Mouse (Mus musculus) kidney, postnatal 0 days (tissue): ENCODE results near the gene Nav3. TPM values are rescaled to one million over a fixed set of nuclear protein-coding genes. Genes with fewer than 3 reads are reported as not detected.
"Not testable (repeated sequence)": the region's sequence is repeated elsewhere in the genome, so short reads cannot be mapped to it uniquely, and the experiment has no call there.

Experiments
- ATAC-seq: fragments of 200-750 bp; cut with Nextera tagmentation; replicated peaks from 2 replicates; pipeline ENCODE4 v1.8.0; 2017; ENCODE audit warnings: low read depth, moderate number of reproducible peaks, moderate TSS enrichment, moderate library complexity; ENCODE audit not compliant: low FRiP score
- DNase-seq: peaks from one replicate; pipeline ENCODE4 v3.0.0-alpha.2; 2016; ENCODE audit warnings: low spot score
- H3K27ac ChIP-seq: fragments of 300-500 bp; sonication (generic); 2 replicates; pipeline ENCODE4 v1.5.1; 2014; ENCODE audit warnings: mild to moderate bottlenecking
- H3K27me3 ChIP-seq: fragments of 300-500 bp; sonication (generic); 2 replicates; pipeline ENCODE4 v1.6.1; 2014; ENCODE audit warnings: low read length, mixed read lengths; ENCODE audit not compliant: insufficient read depth
- H3K36me3 ChIP-seq: fragments of 300-500 bp; sonication (generic); 2 replicates; pipeline ENCODE4 v1.6.1; 2014; ENCODE audit warnings: low read length, mixed read lengths; ENCODE audit not compliant: insufficient read depth
- H3K4me1 ChIP-seq: fragments of 300-500 bp; sonication (generic); replicated peaks from 2 replicates; pipeline ENCODE4 v1.6.1; 2014; ENCODE audit warnings: antibody characterized with exemption, low read length, mixed read lengths; ENCODE audit not compliant: insufficient read depth
- H3K4me2 ChIP-seq: fragments of 300-500 bp; sonication (generic); 2 replicates; pipeline ENCODE4 v1.6.1; 2014; ENCODE audit warnings: mild to moderate bottlenecking, low read length, moderate library complexity, mixed read lengths
- H3K4me3 ChIP-seq: fragments of 300-500 bp; sonication (generic); replicated peaks from 2 replicates; pipeline ENCODE4 v1.5.1; 2014; ENCODE audit warnings: low read depth, low read length
- H3K9ac ChIP-seq: fragments of 300-500 bp; sonication (generic); 2 replicates; pipeline ENCODE4 v1.6.1; 2014; ENCODE audit warnings: low read depth, low read length
- H3K9me3 ChIP-seq: fragments of 300-500 bp; sonication (generic); replicated peaks from 2 replicates; pipeline ENCODE4 v1.6.1; 2016; ENCODE audit warnings: low read length, inconsistent platforms, mixed read lengths
- CTCF ChIP-seq: IDR thresholded peaks from 2 replicates; pipeline ENCODE4 v1.5.1; 2016; ENCODE audit warnings: antibody characterized with exemption, low read depth, mild to moderate bottlenecking, moderate library complexity
- WGBS: fragments of 180-500 bp; shearing (Covaris S2); extraction: QIAGEN DNeasy Blood & Tissue Kit; methylation state at CpG from one replicate; pipeline ENCODE4 v1.1.7; 2014; 5-methylcytosine and 5-hydroxymethylcytosine counted together
- polyA plus RNA-seq: library from polyadenylated mRNA; unstranded; fragments of >200 nt; fragmentation: Nextera tagmentation; extraction: Ambion mirVana; gene quantifications from 2 replicates; pipeline ENCODE4 v1.2.1, GENCODE M21; 2015

Gene Nav3
- polyA plus RNA-seq, 1 experiment from 2014 or later: 6.0 TPM

DNA sequence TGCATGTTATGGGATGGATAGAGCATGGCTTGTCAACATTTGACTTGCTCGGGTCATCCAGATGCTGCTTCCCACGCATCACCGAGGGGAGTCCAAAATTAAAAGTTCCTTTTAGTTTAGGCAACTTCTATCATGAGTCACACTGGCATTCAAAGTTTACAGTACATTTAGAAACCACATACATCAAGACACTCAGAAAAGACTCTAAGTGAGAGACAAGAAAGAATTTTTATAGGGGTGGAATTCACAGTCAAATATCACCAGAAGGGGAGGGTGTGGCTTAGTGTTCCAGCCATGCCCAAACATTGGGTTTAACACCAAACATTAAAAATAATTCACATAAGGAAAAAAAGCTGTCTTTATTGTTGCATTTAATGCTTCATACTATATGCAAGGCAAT is 57.4 kb downstream of the Nav3 start:
- H3K27ac ChIP-seq: no peak overlapping the region
- no peak overlapping the region for H3K4me3 ChIP-seq
- no peaks in the 10 kb centered on the region for H3K27me3 ChIP-seq
- no peaks in the 10 kb centered on the region for H3K4me1 ChIP-seq
- no peaks in the 10 kb centered on the region for H3K36me3 ChIP-seq
- ATAC-seq (no peak), DNase-seq (no peak)
- no peak for TF ChIP-seq CTCF
- WGBS: 79% methylated on average over 3 of the region's 3 CpGs
- H3K9ac ChIP-seq: no peak overlapping the region
- H3K4me2 ChIP-seq: no peak overlapping the region
- H3K9me3 ChIP-seq: no peaks in the 10 kb centered on the region

DNA sequence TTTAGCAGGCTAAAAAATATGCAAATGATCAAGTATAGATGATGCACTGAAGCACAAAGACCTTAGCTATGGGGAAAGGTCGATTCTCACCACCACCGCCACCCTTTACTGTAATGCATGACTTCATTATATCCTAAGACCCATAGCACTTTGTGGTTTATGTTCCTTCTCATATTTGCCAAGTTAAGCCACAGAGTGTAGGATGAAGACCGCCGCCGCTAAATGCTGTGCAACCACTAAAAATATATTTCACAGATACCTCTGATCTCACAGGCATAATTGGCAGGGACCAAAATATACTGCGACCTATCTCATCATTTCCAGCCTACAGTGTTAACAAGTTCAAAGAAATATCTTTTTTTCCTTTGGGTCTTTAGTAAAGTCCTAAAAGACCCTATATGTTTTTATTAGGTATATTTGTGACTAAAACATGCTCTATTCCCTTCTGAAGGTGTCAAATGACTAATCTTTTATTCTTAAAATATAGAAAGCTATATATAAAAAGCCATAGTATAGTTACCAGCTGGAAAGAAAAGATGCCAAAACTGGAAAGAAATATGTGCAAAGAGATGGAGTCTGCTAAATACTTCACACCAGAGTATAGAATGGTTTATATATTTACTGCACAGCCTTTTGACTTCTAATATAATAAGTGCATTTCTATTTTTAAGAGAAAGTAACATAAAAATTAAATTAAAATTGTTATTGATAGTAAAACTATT is 69.4 kb downstream of the Nav3 start:
- no peaks in the 10 kb centered on the region for H3K27me3 ChIP-seq
- no peak for TF ChIP-seq CTCF
- no peak overlapping the region for H3K4me2 ChIP-seq
- ATAC-seq (no peak), DNase-seq (no peak)
- H3K9ac ChIP-seq: no peak overlapping the region
- H3K36me3 ChIP-seq: no peaks in the 10 kb centered on the region
- no peaks in the 10 kb centered on the region for H3K9me3 ChIP-seq
- H3K4me1 ChIP-seq: no peaks in the 10 kb centered on the region
- 92% methylated on average over 6 of the region's 6 CpGs for WGBS
- H3K27ac ChIP-seq: no peak overlapping the region
- H3K4me3 ChIP-seq: no peak overlapping the region

DNA sequence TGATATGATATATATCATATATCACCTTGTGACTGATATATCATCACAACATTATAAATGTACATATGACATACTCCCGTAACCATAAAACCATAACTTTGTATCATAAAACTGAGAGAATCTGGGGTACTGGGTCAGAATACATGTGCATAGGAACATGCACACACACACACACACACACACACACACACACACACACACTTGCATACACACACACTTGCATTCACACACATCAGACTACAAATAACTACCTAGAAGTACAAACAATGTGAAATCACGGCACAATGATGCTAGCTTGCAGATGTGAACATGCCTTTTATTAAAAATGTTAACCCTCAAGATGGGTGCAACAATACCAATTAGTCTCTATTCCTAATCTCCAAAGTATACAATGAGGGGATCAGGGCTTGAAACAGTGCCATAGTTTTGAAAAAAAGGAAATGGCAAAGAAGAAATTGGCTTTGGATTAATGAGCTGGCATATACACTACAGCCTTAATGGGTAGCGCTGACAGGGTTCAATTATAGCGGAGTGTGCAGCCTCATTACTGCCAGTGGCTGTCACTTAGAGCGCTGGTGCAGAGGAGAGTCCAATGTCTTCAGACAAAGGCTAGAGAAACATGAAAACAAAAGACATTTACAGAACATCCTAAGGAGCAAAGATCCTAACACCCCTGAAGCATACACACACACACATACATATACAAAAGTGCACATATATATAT is 72.3 kb downstream of the Nav3 start:
- H3K27ac ChIP-seq, H3K27me3 ChIP-seq, H3K9me3 ChIP-seq, H3K4me2 ChIP-seq, H3K4me1 ChIP-seq, H3K4me3 ChIP-seq, H3K9ac ChIP-seq, ATAC-seq, H3K36me3 ChIP-seq, DNase-seq: not testable (repeated sequence)
- 91% methylated on average over 5 of the region's 5 CpGs for WGBS

- no peaks in the 10 kb centered on the region for H3K27me3 ChIP-seq
- ATAC-seq: no peak
- H3K27ac ChIP-seq: no peak overlapping the region
- no peak overlapping the region for H3K4me2 ChIP-seq
- H3K36me3 ChIP-seq: no peaks in the 10 kb centered on the region
- no peak overlapping the region for H3K4me3 ChIP-seq
- H3K9ac ChIP-seq: no peak overlapping the region
- no peak for TF ChIP-seq CTCF
- H3K9me3 ChIP-seq: no peaks in the 10 kb centered on the region
- DNase-seq: no peak
- 89% methylated on average over 2 of the region's 2 CpGs for WGBS
- no peaks in the 10 kb centered on the region for H3K4me1 ChIP-seq
These were observed 75.2 kb downstream of the Nav3 start for GRCm38 (mm10) chr10:110380792-110381191.

GRCm38 (mm10) chr10:110372724-110373455 is 83.1 kb downstream of the Nav3 start:
- TF ChIP-seq CTCF: no peak
- DNase-seq (peak; percentile 21), ATAC-seq (no peak)
- no peak overlapping the region for H3K27ac ChIP-seq
- no peaks in the 10 kb centered on the region for H3K27me3 ChIP-seq
- no peak overlapping the region for H3K4me2 ChIP-seq
- no peaks in the 10 kb centered on the region for H3K36me3 ChIP-seq
- WGBS: 56% methylated on average over 11 of the region's 11 CpGs
- H3K4me3 ChIP-seq: no peak overlapping the region
- no peak overlapping the region for H3K9ac ChIP-seq
- H3K4me1 ChIP-seq: no peaks in the 10 kb centered on the region
- no peaks in the 10 kb centered on the region for H3K9me3 ChIP-seq

- TF ChIP-seq CTCF: no peak
These were observed 103.9 kb downstream of the Nav3 start for GRCm38 (mm10) chr10:110352148-110352547.

More at GRCm38 (mm10) chr10:110352148-110352547, 103.9 kb downstream of the Nav3 start:
- no peak overlapping the region for H3K9ac ChIP-seq
- H3K27me3 ChIP-seq: no peaks in the 10 kb centered on the region
- H3K4me1 ChIP-seq: no peaks in the 10 kb centered on the region
- H3K9me3 ChIP-seq: no peaks in the 10 kb centered on the region
- H3K27ac ChIP-seq: no peak overlapping the region
- no peak for DNase-seq
- no peaks in the 10 kb centered on the region for H3K36me3 ChIP-seq
- WGBS: 27% methylated on average over 7 of the region's 7 CpGs
- no peak overlapping the region for H3K4me2 ChIP-seq
- no peak for ATAC-seq
- H3K4me3 ChIP-seq: no peak overlapping the region
